Mouse (Mus musculus) forebrain, embryonic 16.5 days (tissue): ENCODE results near the gene Cacna1c. TPM values are rescaled to one million over a fixed set of nuclear protein-coding genes. Genes with fewer than 3 reads are reported as not detected.
A peak's percentile ranks its signal among the peaks of the same experiment; 100 is the strongest.

Experiments
- ATAC-seq: fragments of 200-750 bp; cut with Nextera tagmentation; 2 replicates; pipeline ENCODE4 v1.8.0; 2017; ENCODE audit warnings: mild to moderate bottlenecking, moderate library complexity
- H3K27ac ChIP-seq: fragments of 300-500 bp; sonication (generic); 2 replicates; pipeline ENCODE4 v1.5.1; 2014; ENCODE audit warnings: low read length, control low read depth
- H3K27me3 ChIP-seq: fragments of 300-500 bp; sonication (generic); replicated peaks from 2 replicates; pipeline ENCODE4 v1.6.1; 2014; ENCODE audit warnings: low read length; ENCODE audit not compliant: control insufficient read depth, insufficient read depth
- H3K36me3 ChIP-seq: fragments of 300-500 bp; sonication (generic); 2 replicates; pipeline ENCODE4 v1.6.1; 2014; ENCODE audit not compliant: control insufficient read depth, insufficient read depth
- H3K4me1 ChIP-seq: fragments of 300-500 bp; sonication (generic); replicated peaks from 2 replicates; pipeline ENCODE4 v1.6.1; 2014; ENCODE audit warnings: low read length; ENCODE audit not compliant: control insufficient read depth, insufficient read depth
- H3K4me2 ChIP-seq: fragments of 300-500 bp; sonication (generic); 2 replicates; pipeline ENCODE4 v1.6.1; 2014; ENCODE audit warnings: mild to moderate bottlenecking, low read length, control low read depth
- H3K4me3 ChIP-seq: fragments of 300-500 bp; sonication (generic); replicated peaks from 2 replicates; pipeline ENCODE4 v1.5.1; 2014; ENCODE audit warnings: mild to moderate bottlenecking, low read length, control low read depth
- H3K9ac ChIP-seq: fragments of 300-500 bp; sonication (generic); replicated peaks from 2 replicates; pipeline ENCODE4 v1.6.1; 2014; ENCODE audit warnings: low read depth, low read length, control low read depth
- H3K9me3 ChIP-seq: fragments of 300-500 bp; sonication (generic); 2 replicates; pipeline ENCODE4 v1.6.1; 2016; ENCODE audit warnings: low read length; ENCODE audit not compliant: control insufficient read depth
- WGBS: fragments of 180-500 bp; shearing (Covaris S2); extraction: QIAGEN DNeasy Blood & Tissue Kit; methylation state at CpG from one replicate; pipeline ENCODE4 v1.1.7; 2014; 5-methylcytosine and 5-hydroxymethylcytosine counted together
- polyA plus RNA-seq: library from polyadenylated mRNA; unstranded; fragments of >200 nt; fragmentation: Nextera tagmentation; extraction: Ambion mirVana; gene quantifications from 2 replicates; pipeline ENCODE4 v1.2.1, GENCODE M21; 2015

Gene Cacna1c
- polyA plus RNA-seq, 1 experiment from 2014 or later, result 9.8 TPM

GRCm38 (mm10) chr6:118791921-118792368, 404.3 kb downstream of the Cacna1c start:
- H3K9ac ChIP-seq, result no peak overlapping the region
- H3K36me3 ChIP-seq, result no peaks in the 10 kb centered on the region
- H3K9me3 ChIP-seq, result no peaks in the 10 kb centered on the region
- no peaks in the 10 kb centered on the region for H3K27me3 ChIP-seq
- H3K27ac ChIP-seq, result no peak overlapping the region
- ATAC-seq, result peak; percentile 84
- no peak overlapping the region for H3K4me3 ChIP-seq
- H3K4me2 ChIP-seq, result no peak overlapping the region
- 14% methylated on average over 5 of the region's 5 CpGs for WGBS
- peaks cover 21% of the 10 kb centered on the region for H3K4me1 ChIP-seq

- 85% methylated on average over 3 of the region's 3 CpGs for WGBS
- Histone ChIP-seq H3K27ac (no peak overlapping the region), H3K36me3 (no peaks in the 10 kb centered on the region), H3K4me1 (peaks cover 17% of the 10 kb centered on the region), H3K4me2 (no peak overlapping the region), H3K9ac (no peak overlapping the region), H3K27me3 (no peaks in the 10 kb centered on the region), H3K4me3 (no peak overlapping the region), H3K9me3 (no peaks in the 10 kb centered on the region)
- no peak for ATAC-seq
Observed at GRCm38 (mm10) chr6:118787933-118788332, 408.3 kb downstream of the Cacna1c start.

DNA sequence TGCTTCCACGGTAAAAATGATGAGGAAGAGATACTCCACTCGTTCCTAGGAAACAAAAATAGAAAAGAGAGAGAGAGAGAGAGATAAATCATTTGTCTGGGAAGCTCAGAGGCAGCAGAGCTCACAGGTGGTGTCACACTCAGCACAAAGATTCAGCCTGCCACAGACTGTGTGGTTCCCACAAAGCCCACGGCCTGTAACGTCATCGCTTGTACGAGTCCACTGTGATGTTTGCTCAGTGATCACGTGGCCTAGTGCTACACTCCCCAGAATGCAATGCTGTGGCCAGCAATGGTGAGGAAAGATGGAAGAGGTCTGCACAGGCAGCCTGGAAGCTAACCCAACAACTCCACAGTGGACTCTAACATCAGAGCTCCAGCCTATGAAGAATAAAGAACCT, 415.9 kb downstream of the Cacna1c start:
- 82% methylated on average over 7 of the region's 7 CpGs for WGBS
- H3K36me3 ChIP-seq, result no peaks in the 10 kb centered on the region

GRCm38 (mm10) chr6:118779201-118779600, 417.0 kb downstream of the Cacna1c start:
- no peak overlapping the region for H3K4me2 ChIP-seq
- H3K9me3 ChIP-seq, result no peaks in the 10 kb centered on the region
- no peak overlapping the region for H3K4me3 ChIP-seq
- 92% methylated on average over 8 of the region's 8 CpGs for WGBS
- H3K9ac ChIP-seq, result no peak overlapping the region
- H3K36me3 ChIP-seq, result 0 out of 2 replicates have a peak, but pooled peaks cover 3% of the 10 kb centered on the region
- peaks cover 2% of the 10 kb centered on the region; the same call in 1 of the 2 replicates for H3K4me1 ChIP-seq
- ATAC-seq, result no peak
- no peak overlapping the region for H3K27ac ChIP-seq
- no peaks in the 10 kb centered on the region for H3K27me3 ChIP-seq

More for the DNA sequence above, 415.9 kb downstream of the Cacna1c start:
- Histone ChIP-seq H3K4me3 (no peak overlapping the region), H3K27me3 (no peaks in the 10 kb centered on the region), H3K4me1 (peaks cover 2% of the 10 kb centered on the region; the same call in 1 of the 2 replicates), H3K27ac (no peak overlapping the region), H3K9me3 (no peaks in the 10 kb centered on the region), H3K4me2 (no peak overlapping the region), H3K9ac (no peak overlapping the region)
- ATAC-seq, result no peak

DNA sequence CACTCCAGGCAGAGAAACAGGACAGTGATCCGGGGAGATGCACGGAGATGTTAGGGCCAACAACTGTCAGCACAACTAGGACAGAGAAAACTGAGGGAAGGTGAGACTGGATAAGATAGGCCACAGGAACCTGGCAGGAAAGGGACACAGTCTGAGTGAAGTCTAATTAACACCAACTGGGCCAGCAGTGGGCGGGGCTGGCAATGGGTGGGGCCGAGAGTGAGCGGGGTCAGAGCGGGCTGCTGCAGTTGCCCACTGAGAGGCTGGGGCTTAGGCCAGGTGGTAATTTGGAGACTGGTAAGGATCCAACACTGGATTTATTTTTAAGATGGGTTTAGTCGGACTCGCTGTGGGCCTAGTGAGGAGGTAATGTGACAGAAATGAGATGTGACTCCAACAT, 418.8 kb downstream of the Cacna1c start:
- Histone ChIP-seq H3K4me3 (no peak overlapping the region), H3K9me3 (no peaks in the 10 kb centered on the region), H3K27me3 (no peaks in the 10 kb centered on the region), H3K27ac (no peak overlapping the region), H3K9ac (no peak overlapping the region), H3K4me2 (no peak overlapping the region), H3K36me3 (0 out of 2 replicates have a peak, but pooled peaks cover 3% of the 10 kb centered on the region), H3K4me1 (peaks cover 2% of the 10 kb centered on the region; the same call in 1 of the 2 replicates)
- 71% methylated on average over 8 of the region's 8 CpGs for WGBS
- ATAC-seq, result 0 out of 2 replicates have a peak, but pooled peaks have one; percentile 15

- Histone ChIP-seq H3K4me2 (no peak overlapping the region), H3K9me3 (no peaks in the 10 kb centered on the region), H3K36me3 (0 out of 2 replicates have a peak, but pooled peaks cover 3% of the 10 kb centered on the region), H3K4me3 (no peak overlapping the region), H3K27ac (peak overlapping the region; percentile 20; the same call in 1 of the 2 replicates), H3K4me1 (peaks cover 2% of the 10 kb centered on the region; the same call in 1 of the 2 replicates), H3K9ac (no peak overlapping the region), H3K27me3 (no peaks in the 10 kb centered on the region)
- peak; percentile 64 for ATAC-seq
- WGBS, result 62% methylated on average over 9 of the region's 9 CpGs
Observed at GRCm38 (mm10) chr6:118776459-118776858, 419.8 kb downstream of the Cacna1c start.

DNA sequence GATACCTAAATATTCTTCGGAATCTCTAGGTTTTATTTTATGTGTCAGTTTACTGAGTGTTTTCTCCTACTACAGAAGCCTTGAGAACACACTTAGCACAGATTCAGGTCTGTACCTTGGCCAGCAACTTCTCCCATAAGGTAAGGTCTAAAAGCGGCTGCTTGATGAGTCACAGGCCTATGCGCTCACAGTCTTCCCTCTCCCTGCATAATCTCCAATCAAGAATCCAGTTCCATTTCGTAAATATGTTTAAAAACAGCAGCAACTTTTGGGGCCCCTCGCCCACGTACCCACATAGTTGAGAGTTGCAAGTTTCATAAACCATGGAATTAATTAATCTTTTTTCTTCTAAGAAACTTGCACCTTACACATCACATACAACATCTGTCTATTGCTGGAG, 423.6 kb downstream of the Cacna1c start:
- WGBS, result 92% methylated on average over 6 of the region's 6 CpGs
- H3K9me3 ChIP-seq, result no peaks in the 10 kb centered on the region
- H3K9ac ChIP-seq, result no peak overlapping the region
- H3K36me3 ChIP-seq, result 0 out of 2 replicates have a peak, but pooled peaks cover 3% of the 10 kb centered on the region
- H3K27me3 ChIP-seq, result no peaks in the 10 kb centered on the region
- no peak overlapping the region for H3K27ac ChIP-seq
- no peak overlapping the region for H3K4me3 ChIP-seq
- H3K4me1 ChIP-seq, result peaks cover 2% of the 10 kb centered on the region; the same call in 1 of the 2 replicates
- no peak overlapping the region for H3K4me2 ChIP-seq
- ATAC-seq, result no peak

DNA sequence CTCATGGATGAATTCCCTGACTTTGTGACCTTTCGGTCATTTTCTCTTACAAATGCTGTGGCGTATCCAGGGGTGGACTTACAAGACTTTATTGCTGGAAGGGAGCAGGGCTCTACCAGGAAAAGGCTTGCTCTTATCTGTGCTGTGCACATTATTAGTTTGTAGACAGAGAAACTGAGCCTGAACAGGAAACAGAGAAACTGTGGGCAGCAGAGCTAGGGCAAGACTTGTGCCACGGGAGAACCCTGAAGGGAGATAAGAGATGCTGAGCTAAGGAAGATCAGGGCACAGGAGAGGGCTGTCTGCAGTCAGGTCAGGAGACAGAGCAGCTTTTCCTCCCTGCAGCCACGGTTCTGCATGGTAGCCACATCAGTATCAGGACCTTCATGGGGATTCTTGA, 425.1 kb downstream of the Cacna1c start:
- 0 out of 2 replicates have a peak, but pooled peaks cover 3% of the 10 kb centered on the region for H3K36me3 ChIP-seq
- WGBS, result 88% methylated on average over 4 of the region's 4 CpGs
- H3K9ac ChIP-seq, result no peak overlapping the region
- no peaks in the 10 kb centered on the region for H3K4me1 ChIP-seq
- H3K4me3 ChIP-seq, result no peak overlapping the region
- no peaks in the 10 kb centered on the region for H3K9me3 ChIP-seq
- ATAC-seq, result no peak
- H3K27ac ChIP-seq, result no peak overlapping the region
- H3K4me2 ChIP-seq, result no peak overlapping the region
- no peaks in the 10 kb centered on the region for H3K27me3 ChIP-seq

GRCm38 (mm10) chr6:118770396-118770795, 425.8 kb downstream of the Cacna1c start:
- Histone ChIP-seq H3K36me3 (0 out of 2 replicates have a peak, but pooled peaks cover 3% of the 10 kb centered on the region), H3K4me2 (no peak overlapping the region), H3K27me3 (no peaks in the 10 kb centered on the region), H3K9me3 (no peaks in the 10 kb centered on the region), H3K27ac (no peak overlapping the region), H3K4me3 (no peak overlapping the region), H3K4me1 (no peaks in the 10 kb centered on the region), H3K9ac (no peak overlapping the region)
- no peak for ATAC-seq
- 80% methylated on average over 6 of the region's 6 CpGs for WGBS
